Mouse (Mus musculus): Measurements from ENCODE around the gene Setx. TPM values are rescaled to one million over a fixed set of nuclear protein-coding genes. Genes with fewer than 3 reads are reported as not detected.

Setx gene
- polyA plus RNA-seq, 1 experiment from 2014 or later, result 21.8 TPM

DNA sequence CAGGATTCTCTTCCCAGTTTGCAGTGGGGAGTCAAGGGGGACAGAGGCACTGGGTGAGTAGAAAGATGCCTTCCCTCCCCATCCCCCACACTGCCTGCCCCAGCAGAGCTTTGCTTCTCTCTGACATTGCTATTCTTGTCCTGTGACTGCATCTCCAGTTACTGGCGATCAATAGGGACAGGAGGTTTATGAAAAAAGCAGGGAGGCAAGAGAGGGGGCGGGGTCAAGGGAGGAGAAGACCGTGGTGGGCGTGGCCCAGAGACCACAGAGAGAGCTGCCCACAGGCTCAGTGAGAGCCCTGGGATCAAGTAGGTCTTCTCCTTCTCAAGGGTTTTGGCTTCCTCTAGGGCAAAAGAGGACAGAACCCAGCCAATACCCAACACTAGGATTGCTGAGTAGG, 98.3 kb downstream of the Setx start:
- Histone ChIP-seq H3K36me3 (ENCODE audit: control insufficient read depth, insufficient read depth, low read length) (no peaks in the 10 kb centered on the region), H3K4me2 (replicated peaks; ENCODE audit: low read depth, low read length) (no peak overlapping the region), H3K4me1 (replicated peaks; ENCODE audit: control insufficient read depth, insufficient read depth, low read length) (peaks cover 3% of the 10 kb centered on the region; the same call in 1 of the 2 replicates), H3K9ac (ENCODE audit: low read depth, low read length) (no peak overlapping the region), H3K27ac (ENCODE audit: low read depth, low read length) (no peak overlapping the region), H3K4me3 (ENCODE audit: low read depth, low read length) (no peak overlapping the region), H3K27me3 (ENCODE audit: control insufficient read depth, insufficient read depth, low read length) (no peaks in the 10 kb centered on the region), H3K9me3 (ENCODE audit: control insufficient read depth, low read length) (no peaks in the 10 kb centered on the region)
- peak; percentile 27; the same call in 1 of the 2 replicates for ATAC-seq (ENCODE audit: low FRiP score)
- peak; percentile 77 for DNase-seq (ENCODE audit: low spot score)
- WGBS, result 5% methylated on average over 4 of the region's 4 CpGs

DNA sequence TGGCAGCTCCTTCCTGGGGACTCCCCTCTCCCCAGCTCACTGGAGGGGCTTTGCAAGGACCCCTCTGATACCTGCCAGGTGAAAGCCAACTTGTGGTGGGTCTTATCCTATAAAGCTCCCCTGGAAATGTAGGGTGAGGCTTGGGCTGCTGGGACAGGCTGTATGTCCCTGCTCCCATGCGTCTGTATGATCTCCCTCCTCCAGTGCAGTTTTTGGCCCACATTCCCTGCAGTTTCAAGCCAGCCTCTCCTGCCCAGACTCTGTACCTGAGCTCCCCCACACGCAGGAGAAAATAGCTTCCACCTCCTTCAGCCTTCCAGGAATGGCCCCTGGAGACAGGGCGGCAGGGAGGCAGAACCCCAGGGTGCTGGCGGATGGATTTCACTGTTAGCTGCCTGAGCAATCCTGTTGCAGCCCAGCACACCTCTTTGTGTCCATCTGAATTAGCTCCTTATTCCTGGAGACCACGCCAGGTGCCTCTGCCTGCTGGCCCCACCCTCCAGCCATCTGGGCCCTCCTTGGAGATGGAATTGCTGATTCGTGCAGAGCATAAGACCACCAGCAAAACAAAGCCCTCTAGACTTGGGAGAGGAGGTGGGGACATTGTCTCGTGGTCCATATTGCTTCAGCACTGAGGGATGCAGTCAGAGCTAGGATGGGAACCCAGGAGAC, 99.7 kb downstream of the Setx start:
- Histone ChIP-seq H3K27me3 (ENCODE audit: control insufficient read depth, insufficient read depth, low read length) (no peaks in the 10 kb centered on the region), H3K27ac (ENCODE audit: low read depth, low read length) (no peak overlapping the region), H3K4me2 (replicated peaks; ENCODE audit: low read depth, low read length) (no peak overlapping the region), H3K4me3 (ENCODE audit: low read depth, low read length) (no peak overlapping the region), H3K36me3 (ENCODE audit: control insufficient read depth, insufficient read depth, low read length) (no peaks in the 10 kb centered on the region), H3K9ac (ENCODE audit: low read depth, low read length) (no peak overlapping the region), H3K9me3 (ENCODE audit: control insufficient read depth, low read length) (no peaks in the 10 kb centered on the region), H3K4me1 (replicated peaks; ENCODE audit: control insufficient read depth, insufficient read depth, low read length) (peaks cover 3% of the 10 kb centered on the region; the same call in 1 of the 2 replicates)
- WGBS, result 51% methylated on average over 7 of the region's 7 CpGs
- no peak for DNase-seq (ENCODE audit: low spot score)
- no peak for ATAC-seq (ENCODE audit: low FRiP score)

DNA sequence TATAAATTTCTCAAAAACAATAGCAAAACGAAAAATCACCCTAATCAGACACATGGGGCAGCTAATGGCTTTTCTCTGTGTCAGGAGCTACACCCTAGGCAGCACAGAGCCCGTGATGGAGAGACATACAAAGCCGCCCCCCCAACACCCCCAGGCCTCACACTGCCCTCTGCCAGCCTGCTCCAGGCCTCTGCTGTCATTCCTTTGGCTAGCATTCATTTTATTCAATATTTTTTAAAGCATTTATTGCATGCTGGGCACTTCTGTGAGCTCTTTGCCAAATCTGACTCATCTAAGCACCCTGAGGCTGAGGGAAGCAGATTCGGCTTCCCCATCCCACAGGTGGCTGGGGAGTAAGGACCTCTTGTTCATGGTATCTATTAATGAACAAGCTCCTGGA, 102.7 kb downstream of the Setx start:
- 85% methylated on average over 4 of the region's 4 CpGs for WGBS
- Histone ChIP-seq H3K27ac (ENCODE audit: low read depth, low read length) (no peak overlapping the region), H3K36me3 (ENCODE audit: control insufficient read depth, insufficient read depth, low read length) (no peaks in the 10 kb centered on the region), H3K4me3 (ENCODE audit: low read depth, low read length) (no peak overlapping the region), H3K4me2 (replicated peaks; ENCODE audit: low read depth, low read length) (no peak overlapping the region), H3K27me3 (ENCODE audit: control insufficient read depth, insufficient read depth, low read length) (no peaks in the 10 kb centered on the region), H3K9me3 (ENCODE audit: control insufficient read depth, low read length) (no peaks in the 10 kb centered on the region), H3K4me1 (replicated peaks; ENCODE audit: control insufficient read depth, insufficient read depth, low read length) (peaks cover 3% of the 10 kb centered on the region; the same call in 1 of the 2 replicates), H3K9ac (ENCODE audit: low read depth, low read length) (no peak overlapping the region)
- DNase-seq (ENCODE audit: low spot score) (no peak), ATAC-seq (ENCODE audit: low FRiP score) (no peak)

DNA sequence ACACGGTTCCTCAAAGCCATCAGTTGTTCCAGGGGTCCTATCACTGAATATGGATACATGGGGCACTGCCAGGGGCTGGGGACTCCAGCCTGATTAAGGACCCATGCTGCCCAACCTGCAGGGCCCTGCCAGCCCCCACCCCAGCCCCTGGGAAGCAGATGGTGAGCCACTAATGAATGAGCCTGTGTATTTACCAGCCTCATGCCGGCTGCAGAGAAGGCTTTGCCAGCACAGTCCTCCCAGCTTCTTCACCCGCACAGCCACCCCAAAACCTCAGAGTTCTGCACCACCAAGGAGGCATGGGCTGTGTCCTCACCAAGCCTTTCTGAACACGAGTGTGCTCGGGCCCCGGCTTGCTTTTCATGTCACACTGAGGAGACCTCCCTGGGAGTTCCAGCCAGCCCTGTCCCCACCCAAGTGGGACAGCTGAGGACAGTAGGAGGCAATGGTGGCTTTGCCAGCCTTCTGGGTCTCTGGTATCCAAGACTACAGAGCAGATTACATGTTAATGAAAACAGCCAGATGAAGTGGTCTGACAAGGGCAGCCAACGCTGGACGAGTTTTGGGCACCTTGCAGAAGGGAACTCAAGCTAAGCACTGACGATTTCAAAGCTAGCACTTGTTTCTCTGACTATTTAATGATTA, 106.3 kb downstream of the Setx start:
- H3K27me3 ChIP-seq (ENCODE audit: control insufficient read depth, insufficient read depth, low read length), result no peaks in the 10 kb centered on the region
- no peak overlapping the region for H3K4me2 ChIP-seq (replicated peaks; ENCODE audit: low read depth, low read length)
- H3K4me3 ChIP-seq (ENCODE audit: low read depth, low read length), result no peak overlapping the region
- DNase-seq (ENCODE audit: low spot score) (no peak), ATAC-seq (ENCODE audit: low FRiP score) (no peak)
- no peaks in the 10 kb centered on the region for H3K9me3 ChIP-seq (ENCODE audit: control insufficient read depth, low read length)
- WGBS, result 72% methylated on average over 9 of the region's 9 CpGs
- H3K9ac ChIP-seq (ENCODE audit: low read depth, low read length), result no peak overlapping the region
- no peaks in the 10 kb centered on the region for H3K4me1 ChIP-seq (replicated peaks; ENCODE audit: control insufficient read depth, insufficient read depth, low read length)
- H3K27ac ChIP-seq (ENCODE audit: low read depth, low read length), result no peak overlapping the region
- H3K36me3 ChIP-seq (ENCODE audit: control insufficient read depth, insufficient read depth, low read length), result no peaks in the 10 kb centered on the region

Other genes with a start within 250 kb of the Setx start
- gene Barhl1, start 207.5 kb upstream of the Setx start, polyA plus RNA-seq (2014; fragmentation: Nextera tagmentation; extraction: Ambion mirVana), result 9.4 and 9.9 TPM in 2 replicates
- 0.51 and 0.75 TPM in 2 replicates for gene Cfap77, start 69.1 kb upstream of the Setx start, polyA plus RNA-seq (2014; fragmentation: Nextera tagmentation; extraction: Ambion mirVana)
- gene Ttf1, start 63.9 kb upstream of the Setx start, polyA plus RNA-seq (2014; fragmentation: Nextera tagmentation; extraction: Ambion mirVana), result 11.2 and 11.6 TPM in 2 replicates
- gene Ntng2, start 128.8 kb downstream of the Setx start, polyA plus RNA-seq (2014; fragmentation: Nextera tagmentation; extraction: Ambion mirVana), result 2.7 and 2.8 TPM in 2 replicates
- gene Med27, start 222.6 kb downstream of the Setx start, polyA plus RNA-seq (2014; fragmentation: Nextera tagmentation; extraction: Ambion mirVana), result 69.8 and 74.6 TPM in 2 replicates